Mouse (Mus musculus): ENCODE measurements at regions not wholly inside any gene's neighbourhood (a gene's known extent, or its start where the extent isn't known, plus 50 kb on each side); places are given as distances from the start of the nearest gene placed in this dataset.

GRCm38 (mm10) chr5:37932086-37932759 lies 106.3 kb upstream of the Stx18 start:
- ATAC-seq (ENCODE audit: low FRiP score), result no peak
- Histone ChIP-seq H3K9me3 (no peaks in the 10 kb centered on the region), H3K4me2 (no peak overlapping the region), H3K27me3 (peaks cover 4% of the 10 kb centered on the region; the same call in 1 of the 2 replicates), H3K4me3 (replicated peaks) (no peak overlapping the region), H3K4me1 (no peaks in the 10 kb centered on the region), H3K9ac (no peak overlapping the region), H3K36me3 (replicated peaks) (no peaks in the 10 kb centered on the region), H3K27ac (no peak overlapping the region)
- 88% methylated on average over 10 of the region's 10 CpGs for WGBS

GRCm38 (mm10) chr5:37920481-37920880 lies 96.1 kb upstream of the Msx1 start:
- no peaks in the 10 kb centered on the region for H3K36me3 ChIP-seq (replicated peaks)
- no peak overlapping the region for H3K4me3 ChIP-seq (replicated peaks)
- 17% methylated on average over 2 of the region's 2 CpGs for WGBS
- no peak overlapping the region for H3K4me2 ChIP-seq
- ATAC-seq (ENCODE audit: low FRiP score), result no peak
- 0 out of 2 replicates have a peak, but pooled peaks cover 4% of the 10 kb centered on the region for H3K9me3 ChIP-seq
- peaks cover 66% of the 10 kb centered on the region for H3K27me3 ChIP-seq
- no peak overlapping the region for H3K9ac ChIP-seq
- peaks cover 9% of the 10 kb centered on the region for H3K4me1 ChIP-seq
- H3K27ac ChIP-seq, result no peak overlapping the region

- H3K27me3 ChIP-seq, result peaks cover 76% of the 10 kb centered on the region
Observed at GRCm38 (mm10) chr5:37919102-37919501, 94.7 kb upstream of the Msx1 start.

GRCm38 (mm10) chr5:37918001-37918707 lies 93.8 kb upstream of the Msx1 start:
- Histone ChIP-seq H3K4me2 (peak overlapping the region; percentile 45), H3K36me3 (replicated peaks) (no peaks in the 10 kb centered on the region), H3K27ac (no peak overlapping the region), H3K4me3 (replicated peaks) (peak overlapping the region; percentile 16; the same call in 1 of the 2 replicates), H3K27me3 (peaks cover 77% of the 10 kb centered on the region), H3K9me3 (0 out of 2 replicates have a peak, but pooled peaks cover 4% of the 10 kb centered on the region), H3K9ac (no peak overlapping the region), H3K4me1 (peaks cover 9% of the 10 kb centered on the region)
- 1% methylated on average over 28 of the region's 28 CpGs for WGBS
- peak; percentile 30; the same call in 1 of the 2 replicates for ATAC-seq (ENCODE audit: low FRiP score)

More at GRCm38 (mm10) chr5:37919102-37919501, 94.7 kb upstream of the Msx1 start:
- Histone ChIP-seq H3K27ac (no peak overlapping the region), H3K4me3 (replicated peaks) (no peak overlapping the region), H3K9ac (no peak overlapping the region), H3K4me2 (no peak overlapping the region), H3K4me1 (peaks cover 9% of the 10 kb centered on the region), H3K36me3 (replicated peaks) (no peaks in the 10 kb centered on the region), H3K9me3 (0 out of 2 replicates have a peak, but pooled peaks cover 4% of the 10 kb centered on the region)
- ATAC-seq (ENCODE audit: low FRiP score), result no peak
- WGBS, result 68% methylated on average over 3 of the region's 3 CpGs

- peaks cover 9% of the 10 kb centered on the region for H3K4me1 ChIP-seq
- H3K27ac ChIP-seq, result no peak overlapping the region
- no peak for ATAC-seq (ENCODE audit: low FRiP score)
- H3K27me3 ChIP-seq, result peaks cover 73% of the 10 kb centered on the region
- no peak overlapping the region for H3K4me3 ChIP-seq (replicated peaks)
- 0 out of 2 replicates have a peak, but pooled peaks cover 3% of the 10 kb centered on the region for H3K9me3 ChIP-seq
- no peak overlapping the region for H3K4me2 ChIP-seq
- H3K9ac ChIP-seq, result no peak overlapping the region
- 10% methylated on average over 5 of the region's 5 CpGs for WGBS
- no peaks in the 10 kb centered on the region for H3K36me3 ChIP-seq (replicated peaks)
Observed at GRCm38 (mm10) chr5:37917161-37917560, 92.8 kb upstream of the Msx1 start.

- peaks cover 86% of the 10 kb centered on the region for H3K27me3 ChIP-seq
- no peak overlapping the region for H3K4me3 ChIP-seq (replicated peaks)
Observed at GRCm38 (mm10) chr5:37904683-37905352, 80.4 kb upstream of the Msx1 start.

GRCm38 (mm10) chr5:37903861-37904260 lies 79.5 kb upstream of the Msx1 start:
- H3K4me1 ChIP-seq, result peaks cover 11% of the 10 kb centered on the region
- H3K36me3 ChIP-seq (replicated peaks), result no peaks in the 10 kb centered on the region
- no peak overlapping the region for H3K9ac ChIP-seq
- H3K4me3 ChIP-seq (replicated peaks), result no peak overlapping the region
- no peak overlapping the region for H3K27ac ChIP-seq
- no peak overlapping the region for H3K4me2 ChIP-seq
- H3K27me3 ChIP-seq, result peaks cover 95% of the 10 kb centered on the region
- no peak for ATAC-seq (ENCODE audit: low FRiP score)
- no peaks in the 10 kb centered on the region for H3K9me3 ChIP-seq
- WGBS, result 77% methylated on average over 3 of the region's 3 CpGs

More at GRCm38 (mm10) chr5:37904683-37905352, 80.4 kb upstream of the Msx1 start:
- 40% methylated on average over 5 of the region's 5 CpGs for WGBS
- Histone ChIP-seq H3K4me1 (peaks cover 11% of the 10 kb centered on the region), H3K9ac (no peak overlapping the region), H3K4me2 (no peak overlapping the region), H3K36me3 (replicated peaks) (no peaks in the 10 kb centered on the region), H3K9me3 (peaks cover 5% of the 10 kb centered on the region; the same call in 1 of the 2 replicates), H3K27ac (no peak overlapping the region)
- ATAC-seq (ENCODE audit: low FRiP score), result no peak

GRCm38 (mm10) chr5:37902741-37903140 lies 78.4 kb upstream of the Msx1 start:
- WGBS, result 33% methylated on average over 2 of the region's 2 CpGs
- no peaks in the 10 kb centered on the region for H3K36me3 ChIP-seq (replicated peaks)
- H3K27ac ChIP-seq, result no peak overlapping the region
- no peak overlapping the region for H3K9ac ChIP-seq
- peaks cover 19% of the 10 kb centered on the region for H3K4me1 ChIP-seq
- H3K4me2 ChIP-seq, result no peak overlapping the region
- H3K9me3 ChIP-seq, result no peaks in the 10 kb centered on the region
- ATAC-seq (ENCODE audit: low FRiP score), result no peak
- peaks cover 100% of the 10 kb centered on the region for H3K27me3 ChIP-seq
- H3K4me3 ChIP-seq (replicated peaks), result no peak overlapping the region

- Histone ChIP-seq H3K27ac (0 out of 2 replicates have a peak overlapping the region, but pooled peaks have one; percentile 13), H3K4me3 (replicated peaks) (no peak overlapping the region; the same call in 1 of the 2 replicates), H3K27me3 (peaks cover 100% of the 10 kb centered on the region), H3K9me3 (no peaks in the 10 kb centered on the region), H3K4me1 (peaks cover 28% of the 10 kb centered on the region), H3K4me2 (peak overlapping the region; percentile 45), H3K36me3 (replicated peaks) (no peaks in the 10 kb centered on the region), H3K9ac (0 out of 2 replicates have a peak overlapping the region, but pooled peaks have one; percentile 17)
- ATAC-seq (ENCODE audit: low FRiP score), result no peak
- under 1% methylated on average over 16 of the region's 16 CpGs for WGBS
Observed at GRCm38 (mm10) chr5:37901861-37902291, 77.5 kb upstream of the Msx1 start.

GRCm38 (mm10) chr5:37898041-37898615 lies 73.7 kb upstream of the Msx1 start:
- Histone ChIP-seq H3K4me2 (no peak overlapping the region), H3K9me3 (no peaks in the 10 kb centered on the region), H3K27me3 (peaks cover 91% of the 10 kb centered on the region), H3K27ac (no peak overlapping the region), H3K9ac (no peak overlapping the region), H3K4me3 (replicated peaks) (no peak overlapping the region), H3K4me1 (peaks cover 64% of the 10 kb centered on the region), H3K36me3 (replicated peaks) (no peaks in the 10 kb centered on the region)
- ATAC-seq (ENCODE audit: low FRiP score), result no peak
- WGBS, result 40% methylated on average over 12 of the region's 12 CpGs

- peaks cover 91% of the 10 kb centered on the region for H3K27me3 ChIP-seq
- WGBS, result 37% methylated on average over 6 of the region's 6 CpGs
- peaks cover 65% of the 10 kb centered on the region for H3K4me1 ChIP-seq
- no peak overlapping the region for H3K27ac ChIP-seq
- no peak overlapping the region for H3K9ac ChIP-seq
- no peaks in the 10 kb centered on the region for H3K36me3 ChIP-seq (replicated peaks)
- no peak overlapping the region for H3K4me2 ChIP-seq
- H3K9me3 ChIP-seq, result no peaks in the 10 kb centered on the region
- ATAC-seq (ENCODE audit: low FRiP score), result 0 out of 2 replicates have a peak, but pooled peaks have one; percentile 12
- H3K4me3 ChIP-seq (replicated peaks), result no peak overlapping the region
Observed at GRCm38 (mm10) chr5:37897501-37897900, 73.1 kb upstream of the Msx1 start.

Data from forebrain, embryonic 12.5 days (tissue).